Mouse (Mus musculus) forebrain, embryonic 12.5 days (tissue): ENCODE data around the gene Diras2. TPM values are rescaled to one million over a fixed set of nuclear protein-coding genes. Genes with fewer than 3 reads are reported as not detected.

Experiments used
- ATAC-seq: fragments of 200-750 bp; cut with Nextera tagmentation; 2 replicates; pipeline ENCODE4 v1.8.0; 2017; ENCODE audit warnings: moderate TSS enrichment; ENCODE audit not compliant: low FRiP score
- H3K27ac ChIP-seq: fragments of 300-500 bp; sonication (generic); 2 replicates; pipeline ENCODE4 v1.5.1; 2016; ENCODE audit warnings: mild to moderate bottlenecking
- H3K27me3 ChIP-seq: fragments of 300-500 bp; sonication (generic); 2 replicates; pipeline ENCODE4 v1.6.1; 2016; ENCODE audit warnings: mild to moderate bottlenecking
- H3K36me3 ChIP-seq: fragments of 300-500 bp; sonication (generic); replicated peaks from 2 replicates; pipeline ENCODE4 v1.6.1; 2016; ENCODE audit warnings: mild to moderate bottlenecking
- H3K4me1 ChIP-seq: fragments of 300-500 bp; sonication (generic); 2 replicates; pipeline ENCODE4 v1.6.1; 2016
- H3K4me2 ChIP-seq: fragments of 300-500 bp; sonication (generic); 2 replicates; pipeline ENCODE4 v1.6.1; 2016; ENCODE audit warnings: mild to moderate bottlenecking, moderate library complexity
- H3K4me3 ChIP-seq: fragments of 300-500 bp; sonication (generic); replicated peaks from 2 replicates; pipeline ENCODE4 v1.5.1; 2016; ENCODE audit warnings: mild to moderate bottlenecking
- H3K9ac ChIP-seq: fragments of 300-500 bp; sonication (generic); 2 replicates; pipeline ENCODE4 v1.6.1; 2016; ENCODE audit warnings: mild to moderate bottlenecking
- H3K9me3 ChIP-seq: fragments of 300-500 bp; sonication (generic); 2 replicates; pipeline ENCODE4 v1.6.1; 2016
- WGBS: fragments of 180-500 bp; shearing (Covaris S2); methylation state at CpG from one replicate; pipeline ENCODE4 v1.1.7; 2016; 5-methylcytosine and 5-hydroxymethylcytosine counted together
- polyA plus RNA-seq: library from polyadenylated mRNA; unstranded; fragments of >200 nt; fragmentation: Nextera tagmentation; extraction: Ambion mirVana; gene quantifications from 2 replicates; pipeline ENCODE4 v1.2.1, GENCODE M21; 2016

The Diras2 gene
- polyA plus RNA-seq, 1 experiment from 2014 or later, result 0.65 TPM

GRCm38 (mm10) chr13:52542636-52543035 lies 11.6 kb upstream of the Diras2 start:
- H3K9ac ChIP-seq, result no peak overlapping the region
- H3K4me1 ChIP-seq, result no peaks in the 10 kb centered on the region; the same call in 1 of the 2 replicates
- H3K36me3 ChIP-seq, result no peaks in the 10 kb centered on the region
- H3K4me2 ChIP-seq, result no peak overlapping the region
- H3K27me3 ChIP-seq, result peaks cover 4% of the 10 kb centered on the region; the same call in 1 of the 2 replicates
- ATAC-seq, result no peak
- H3K4me3 ChIP-seq, result no peak overlapping the region
- no peaks in the 10 kb centered on the region for H3K9me3 ChIP-seq
- WGBS, result 69% methylated on average over 4 of the region's 4 CpGs
- H3K27ac ChIP-seq, result no peak overlapping the region

GRCm38 (mm10) chr13:52542036-52542526 lies 11.0 kb upstream of the Diras2 start:
- no peak overlapping the region for H3K4me2 ChIP-seq
- WGBS, result 72% methylated on average over 8 of the region's 8 CpGs
- ATAC-seq, result no peak

GRCm38 (mm10) chr13:52541385-52542035 lies 10.4 kb upstream of the Diras2 start:
- WGBS, result 75% methylated on average over 5 of the region's 5 CpGs
- H3K36me3 ChIP-seq, result no peaks in the 10 kb centered on the region
- H3K4me2 ChIP-seq, result no peak overlapping the region
- H3K4me1 ChIP-seq, result no peaks in the 10 kb centered on the region; the same call in 1 of the 2 replicates
- H3K4me3 ChIP-seq, result no peak overlapping the region
- no peaks in the 10 kb centered on the region for H3K9me3 ChIP-seq
- H3K9ac ChIP-seq, result no peak overlapping the region
- no peak overlapping the region for H3K27ac ChIP-seq
- ATAC-seq, result no peak
- peaks cover 9% of the 10 kb centered on the region for H3K27me3 ChIP-seq

More at GRCm38 (mm10) chr13:52542036-52542526, 11.0 kb upstream of the Diras2 start:
- Histone ChIP-seq H3K27me3 (peaks cover 4% of the 10 kb centered on the region; the same call in 1 of the 2 replicates), H3K9me3 (no peaks in the 10 kb centered on the region), H3K4me3 (no peak overlapping the region), H3K9ac (no peak overlapping the region), H3K4me1 (no peaks in the 10 kb centered on the region; the same call in 1 of the 2 replicates), H3K27ac (no peak overlapping the region), H3K36me3 (no peaks in the 10 kb centered on the region)

- no peaks in the 10 kb centered on the region; the same call in 1 of the 2 replicates for H3K4me1 ChIP-seq
- no peak overlapping the region for H3K27ac ChIP-seq
- H3K9ac ChIP-seq, result no peak overlapping the region
- H3K27me3 ChIP-seq, result peaks cover 14% of the 10 kb centered on the region
- H3K4me3 ChIP-seq, result no peak overlapping the region
- no peaks in the 10 kb centered on the region for H3K9me3 ChIP-seq
- WGBS, result 83% methylated on average over 6 of the region's 6 CpGs
- no peaks in the 10 kb centered on the region for H3K36me3 ChIP-seq
- H3K4me2 ChIP-seq, result no peak overlapping the region
- ATAC-seq, result no peak
Measured at GRCm38 (mm10) chr13:52539461-52539860, 8.4 kb upstream of the Diras2 start.

GRCm38 (mm10) chr13:52538588-52539116 lies 7.6 kb upstream of the Diras2 start:
- WGBS, result 93% methylated on average over 9 of the region's 9 CpGs
- Histone ChIP-seq H3K36me3 (no peaks in the 10 kb centered on the region), H3K4me1 (no peaks in the 10 kb centered on the region; the same call in 1 of the 2 replicates), H3K27ac (no peak overlapping the region), H3K9me3 (no peaks in the 10 kb centered on the region), H3K4me3 (no peak overlapping the region), H3K4me2 (no peak overlapping the region), H3K27me3 (peaks cover 19% of the 10 kb centered on the region), H3K9ac (no peak overlapping the region)
- ATAC-seq, result no peak

- WGBS, result 95% methylated on average over 26 of the region's 26 CpGs
- Histone ChIP-seq H3K4me3 (no peak overlapping the region), H3K4me1 (no peaks in the 10 kb centered on the region; the same call in 1 of the 2 replicates), H3K9ac (no peak overlapping the region), H3K27me3 (peaks cover 19% of the 10 kb centered on the region), H3K9me3 (no peaks in the 10 kb centered on the region), H3K27ac (no peak overlapping the region), H3K4me2 (no peak overlapping the region), H3K36me3 (no peaks in the 10 kb centered on the region)
- ATAC-seq, result no peak
Measured at GRCm38 (mm10) chr13:52537754-52538587, 6.9 kb upstream of the Diras2 start.

GRCm38 (mm10) chr13:52535542-52535941 lies 4.5 kb upstream of the Diras2 start:
- 4% methylated on average over 4 of the region's 4 CpGs for WGBS

GRCm38 (mm10) chr13:52533644-52534043 lies 2.6 kb upstream of the Diras2 start:
- WGBS, result 79% methylated on average over 5 of the region's 5 CpGs
- Histone ChIP-seq H3K27ac (no peak overlapping the region), H3K4me1 (peaks cover 11% of the 10 kb centered on the region), H3K9me3 (no peaks in the 10 kb centered on the region), H3K36me3 (no peaks in the 10 kb centered on the region), H3K4me3 (no peak overlapping the region), H3K4me2 (no peak overlapping the region), H3K9ac (no peak overlapping the region), H3K27me3 (peaks cover 39% of the 10 kb centered on the region)
- ATAC-seq, result no peak

More at GRCm38 (mm10) chr13:52535542-52535941, 4.5 kb upstream of the Diras2 start:
- peaks cover under 1% of the 10 kb centered on the region for H3K4me1 ChIP-seq
- ATAC-seq, result no peak
- H3K4me3 ChIP-seq, result no peak overlapping the region
- no peak overlapping the region for H3K27ac ChIP-seq
- H3K9ac ChIP-seq, result no peak overlapping the region
- no peaks in the 10 kb centered on the region for H3K36me3 ChIP-seq
- H3K9me3 ChIP-seq, result no peaks in the 10 kb centered on the region
- H3K4me2 ChIP-seq, result no peak overlapping the region
- H3K27me3 ChIP-seq, result peaks cover 23% of the 10 kb centered on the region

GRCm38 (mm10) chr13:52530008-52530945 lies 802 bp downstream of the Diras2 start:
- WGBS, result 2% methylated on average over 50 of the region's 50 CpGs
- H3K4me3 ChIP-seq, result peak overlapping the region; percentile 52
- ATAC-seq, result peak; percentile 97
- H3K4me2 ChIP-seq, result peak overlapping the region; percentile 93
- peaks cover 44% of the 10 kb centered on the region for H3K27me3 ChIP-seq
- H3K27ac ChIP-seq, result no peak overlapping the region
- H3K9me3 ChIP-seq, result no peaks in the 10 kb centered on the region
- peak overlapping the region; percentile 50 for H3K9ac ChIP-seq
- H3K4me1 ChIP-seq, result peaks cover 11% of the 10 kb centered on the region
- H3K36me3 ChIP-seq, result no peaks in the 10 kb centered on the region

GRCm38 (mm10) chr13:52529188-52529972 lies 1.7 kb downstream of the Diras2 start:
- Histone ChIP-seq H3K4me1 (peaks cover 11% of the 10 kb centered on the region), H3K9ac (0 out of 2 replicates have a peak overlapping the region, but pooled peaks have one; percentile 50), H3K4me3 (peak overlapping the region; percentile 52), H3K36me3 (no peaks in the 10 kb centered on the region), H3K4me2 (peak overlapping the region; percentile 93), H3K27me3 (peaks cover 41% of the 10 kb centered on the region), H3K27ac (no peak overlapping the region), H3K9me3 (no peaks in the 10 kb centered on the region)
- no peak for ATAC-seq
- WGBS, result 58% methylated on average over 13 of the region's 13 CpGs

- H3K27ac ChIP-seq, result no peak overlapping the region
- no peaks in the 10 kb centered on the region for H3K9me3 ChIP-seq
- no peak for ATAC-seq
- peaks cover 11% of the 10 kb centered on the region for H3K4me1 ChIP-seq
- H3K36me3 ChIP-seq, result no peaks in the 10 kb centered on the region
- H3K27me3 ChIP-seq, result peaks cover 36% of the 10 kb centered on the region
- 70% methylated on average over 9 of the region's 9 CpGs for WGBS
- H3K4me2 ChIP-seq, result 0 out of 2 replicates have a peak overlapping the region, but pooled peaks have one; percentile 2
- no peak overlapping the region for H3K9ac ChIP-seq
- no peak overlapping the region for H3K4me3 ChIP-seq
Measured at GRCm38 (mm10) chr13:52528786-52529185, 2.3 kb downstream of the Diras2 start.
